Comparison of ENCODE assay signal across 8 mouse cellular contexts in genomic region chr2:124089813-124090230, GRCm38 (mm10). TPM values are rescaled to one million over a fixed set of nuclear protein-coding genes. Genes with fewer than 3 reads are reported as not detected.
A peak's percentile ranks its signal among the peaks of the same experiment; 100 is the strongest.
DNase-seq lines count a peak whose midpoint lies in the region; ATAC-seq and TF ChIP-seq lines count a peak whose summit lies in the region.

Gene Sema6d, plus strand, starts transcription at chr2:124089969.

- H3K27ac ChIP-seq in cerebellum, adult 2 months (ENCODE audit: insufficient read depth, low read length) = no peak within 1 kb of the TSS
- no peak within 1 kb of the TSS for H3K27ac ChIP-seq in intestine, embryonic 14.5 days (ENCODE audit: low read depth)
- H3K27ac ChIP-seq in neural tube, embryonic 14.5 days (ENCODE audit: low read depth, low read length) = peak within 1 kb of the TSS; percentile 76

- no peak for TF ChIP-seq CTCF in cerebellum, adult 2 months (IDR thresholded peaks at IDR 0.05; ENCODE audit: borderline replicate concordance, insufficient read depth, low read depth, low read length)

- ATAC-seq in intestine, embryonic 14.5 days (replicated peaks; ENCODE audit: low FRiP score, low TSS enrichment, low read depth) = peak; percentile 68
- ATAC-seq in neural tube, embryonic 14.5 days (ENCODE audit: low read depth) = peak; percentile 81

- H3K4me3 ChIP-seq in cerebellum, adult 2 months (replicated peaks; ENCODE audit: insufficient read depth, low read depth, low read length) = peak within 1 kb of the TSS; percentile 57
- peak within 1 kb of the TSS; percentile 44 for H3K4me3 ChIP-seq in intestine, embryonic 14.5 days (ENCODE audit: low read depth, low read length)
- H3K4me3 ChIP-seq in neural tube, embryonic 14.5 days (ENCODE audit: low read depth, low read length) = peak within 1 kb of the TSS; percentile 71

- no peaks in the 10 kb centered on the region for H3K9me3 ChIP-seq in intestine, embryonic 14.5 days (ENCODE audit: control insufficient read depth, low read length)
- H3K9me3 ChIP-seq in neural tube, embryonic 14.5 days (ENCODE audit: control insufficient read depth, low read length) = no peaks in the 10 kb centered on the region

- WGBS in cerebellum, adult 2 months = 2% methylated on average over 29 of the region's 29 CpGs
- 2% methylated on average over 29 of the region's 29 CpGs for WGBS in intestine, embryonic 14.5 days
- 3% methylated on average over 29 of the region's 29 CpGs for WGBS in neural tube, embryonic 14.5 days

- H3K4me1 ChIP-seq in cerebellum, adult 2 months (ENCODE audit: control insufficient read depth, insufficient read depth, low read length) = no peaks in the 10 kb centered on the region
- no peaks in the 10 kb centered on the region for H3K4me1 ChIP-seq in intestine, embryonic 14.5 days (replicated peaks; ENCODE audit: control insufficient read depth, insufficient read depth, low read length)
- no peaks in the 10 kb centered on the region for H3K4me1 ChIP-seq in neural tube, embryonic 14.5 days (ENCODE audit: control insufficient read depth, insufficient read depth, low read length)

- no peak for TF ChIP-seq POLR2A in cerebellum, adult 2 months (IDR thresholded peaks at IDR 0.05; ENCODE audit: borderline replicate concordance, insufficient read depth, low read length)

- no peaks in the 10 kb centered on the region for H3K36me3 ChIP-seq in intestine, embryonic 14.5 days (ENCODE audit: control insufficient read depth, insufficient read depth, low read length)
- H3K36me3 ChIP-seq in neural tube, embryonic 14.5 days (ENCODE audit: control insufficient read depth, insufficient read depth, low read length) = no peaks in the 10 kb centered on the region

- no peaks in the 10 kb centered on the region for H3K27me3 ChIP-seq in cerebellum, adult 2 months (ENCODE audit: control insufficient read depth, insufficient read depth, low read length)
- peaks cover 46% of the 10 kb centered on the region for H3K27me3 ChIP-seq in intestine, embryonic 14.5 days (replicated peaks; ENCODE audit: control insufficient read depth, insufficient read depth, low read length)
- peaks cover 2% of the 10 kb centered on the region; the same call in 1 of the 2 replicates for H3K27me3 ChIP-seq in neural tube, embryonic 14.5 days (ENCODE audit: control insufficient read depth, insufficient read depth, low read length)

- H3K9ac ChIP-seq in intestine, embryonic 14.5 days (ENCODE audit: low read length) = peak within 1 kb of the TSS; percentile 34
- peak within 1 kb of the TSS; percentile 80 for H3K9ac ChIP-seq in neural tube, embryonic 14.5 days (replicated peaks; ENCODE audit: low read depth, low read length)

- peak within 1 kb of the TSS; percentile 98 for H3K4me2 ChIP-seq in intestine, embryonic 14.5 days (ENCODE audit: low read length)
- H3K4me2 ChIP-seq in neural tube, embryonic 14.5 days (ENCODE audit: low read depth, low read length) = peak within 1 kb of the TSS; percentile 82

- DNase-seq in cerebellum, adult 2 months = peak in 1 of 2 experiments; percentile 27
- DNase-seq in cerebellum, adult 8-10 months = no peak
- peak; percentile 54 for DNase-seq in brain, adult 2 months (ENCODE audit: low read depth, low spot score)
- peak; percentile 18 to 38 for DNase-seq in frontal cortex, postnatal 10 days (ENCODE audit: low spot score in 2 of 2)
- DNase-seq in intestine, embryonic 14.5 days (ENCODE audit: low spot score) = no peak
- DNase-seq in liver = peak; percentile 4
- no peak for DNase-seq in B cell, adult 2 months

RNA-seq across cellular contexts. Expression of gene Sema6d, which starts in this region (rescaled TPM):
- polyA plus RNA-seq in cerebellum, adult 2 months (2012; rRNA removed) = 59.1 and 59.6 TPM in 2 replicates
- 14.8 and 17.7 TPM in 2 replicates for polyA plus RNA-seq in intestine, embryonic 14.5 days (2014; fragmentation: Nextera tagmentation; extraction: Ambion mirVana)
- polyA plus RNA-seq in neural tube, embryonic 14.5 days (2014; fragmentation: Nextera tagmentation; extraction: Ambion mirVana) = 67.8 and 75.5 TPM in 2 replicates

Comparison
In these comparisons a context has a peak if more than half of its experiments do, and no peak if none do; other contexts are left out.
1. DNase-seq: peak in brain, adult 2 months (single experiment), frontal cortex, postnatal 10 days (2 of 2) and liver (single experiment); none in cerebellum, adult 8-10 months (single experiment), intestine, embryonic 14.5 days (single experiment) and B cell, adult 2 months (0 of 2).
2. Peak in every context shown above with its lines, with median percentiles within 50 percentile points of each other: H3K4me3 ChIP-seq.